Mouse (Mus musculus): ENCODE measurements around the gene Schip1. TPM values are rescaled to one million over a fixed set of nuclear protein-coding genes. Genes with fewer than 3 reads are reported as not detected.

Gene Schip1
- polyA plus RNA-seq, 1 experiment from 2014 or later = 60.3 TPM

GRCm38 (mm10) chr3:68666377-68666776 lies 601.8 kb downstream of the Schip1 start:
- H3K4me2 ChIP-seq (ENCODE audit: low read depth, low read length) = no peak overlapping the region
- no peak overlapping the region for H3K9ac ChIP-seq (ENCODE audit: low read length)
- ATAC-seq (replicated peaks; ENCODE audit: extremely low read depth, insufficient read depth, low FRiP score) = no peak
- no peaks in the 10 kb centered on the region for H3K9me3 ChIP-seq (replicated peaks; ENCODE audit: control insufficient read depth, low read length)
- no peak overlapping the region for H3K4me3 ChIP-seq (ENCODE audit: low read length)
- no peaks in the 10 kb centered on the region for H3K4me1 ChIP-seq (ENCODE audit: control insufficient read depth, insufficient read depth, low read length)
- H3K36me3 ChIP-seq (ENCODE audit: control insufficient read depth, insufficient read depth) = no peaks in the 10 kb centered on the region
- H3K27me3 ChIP-seq (ENCODE audit: control insufficient read depth, insufficient read depth, low read length) = no peaks in the 10 kb centered on the region
- WGBS = 90% methylated on average over 7 of the region's 7 CpGs
- H3K27ac ChIP-seq (ENCODE audit: low read length) = no peak overlapping the region

GRCm38 (mm10) chr3:68667852-68668251 lies 603.2 kb downstream of the Schip1 start:
- no peaks in the 10 kb centered on the region for H3K4me1 ChIP-seq (ENCODE audit: control insufficient read depth, insufficient read depth, low read length)
- H3K9me3 ChIP-seq (replicated peaks; ENCODE audit: control insufficient read depth, low read length) = no peaks in the 10 kb centered on the region
- no peaks in the 10 kb centered on the region for H3K36me3 ChIP-seq (ENCODE audit: control insufficient read depth, insufficient read depth)
- WGBS = 95% methylated on average over 1 of the region's 1 CpGs
- H3K9ac ChIP-seq (ENCODE audit: low read length) = no peak overlapping the region
- no peak for ATAC-seq (replicated peaks; ENCODE audit: extremely low read depth, insufficient read depth, low FRiP score)
- no peaks in the 10 kb centered on the region for H3K27me3 ChIP-seq (ENCODE audit: control insufficient read depth, insufficient read depth, low read length)
- no peak overlapping the region for H3K27ac ChIP-seq (ENCODE audit: low read length)
- H3K4me3 ChIP-seq (ENCODE audit: low read length) = no peak overlapping the region
- no peak overlapping the region for H3K4me2 ChIP-seq (ENCODE audit: low read depth, low read length)

DNA sequence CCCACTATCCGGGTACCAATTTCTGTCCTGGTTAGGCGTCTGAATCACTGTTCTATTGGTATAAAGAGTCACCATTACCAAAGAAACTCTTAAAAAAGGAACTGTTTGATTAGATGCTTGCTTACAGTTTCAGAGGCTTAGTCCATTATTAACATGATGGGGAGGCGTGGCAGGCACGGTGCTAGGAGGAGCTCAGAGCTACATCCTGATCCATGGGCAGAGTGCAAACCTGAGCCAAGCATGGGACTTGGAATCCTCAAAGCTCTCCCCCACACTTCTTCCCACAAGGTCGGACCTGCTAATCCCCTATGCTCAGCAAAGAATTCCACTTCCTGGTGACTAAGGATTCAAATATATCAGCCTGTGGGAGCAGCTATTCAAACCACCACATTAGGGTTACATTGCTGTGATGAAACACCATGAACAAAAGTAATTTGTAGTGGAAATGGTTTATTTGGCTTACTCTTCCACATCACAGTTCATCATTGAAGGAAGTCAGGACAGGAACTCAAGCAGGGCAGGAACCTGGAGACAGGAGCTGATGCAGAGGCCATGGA lies 604.9 kb downstream of the Schip1 start:
- Histone ChIP-seq H3K4me2 (ENCODE audit: low read depth, low read length) (no peak overlapping the region), H3K27ac (ENCODE audit: low read length) (no peak overlapping the region), H3K4me3 (ENCODE audit: low read length) (no peak overlapping the region), H3K36me3 (ENCODE audit: control insufficient read depth, insufficient read depth) (no peaks in the 10 kb centered on the region), H3K27me3 (ENCODE audit: control insufficient read depth, insufficient read depth, low read length) (no peaks in the 10 kb centered on the region), H3K9me3 (replicated peaks; ENCODE audit: control insufficient read depth, low read length) (no peaks in the 10 kb centered on the region), H3K9ac (ENCODE audit: low read length) (no peak overlapping the region), H3K4me1 (ENCODE audit: control insufficient read depth, insufficient read depth, low read length) (no peaks in the 10 kb centered on the region)
- ATAC-seq (replicated peaks; ENCODE audit: extremely low read depth, insufficient read depth, low FRiP score) = no peak
- WGBS = 71% methylated on average over 5 of the region's 5 CpGs

DNA sequence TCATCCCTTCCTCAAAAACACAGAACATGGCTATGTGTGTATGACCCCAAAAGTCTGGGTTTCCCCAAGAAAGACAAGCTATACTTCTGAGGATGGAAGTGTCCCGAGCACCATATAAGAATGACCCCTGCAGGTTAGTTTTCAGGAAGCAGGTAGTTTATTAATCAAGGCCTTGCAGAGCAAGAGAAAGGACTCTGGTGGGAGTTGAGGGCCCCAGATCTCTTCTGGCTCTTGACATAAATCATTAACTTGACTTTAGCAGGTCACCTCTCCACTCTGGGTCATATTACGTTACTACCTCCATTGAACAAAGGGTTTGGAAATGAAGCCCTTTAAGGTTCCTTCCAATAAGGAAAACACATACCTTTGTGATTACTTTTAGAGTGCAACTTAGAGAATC lies 610.1 kb downstream of the Schip1 start:
- Histone ChIP-seq H3K4me2 (ENCODE audit: low read depth, low read length) (no peak overlapping the region), H3K4me1 (ENCODE audit: control insufficient read depth, insufficient read depth, low read length) (0 out of 2 replicates have a peak, but pooled peaks cover 3% of the 10 kb centered on the region), H3K9me3 (replicated peaks; ENCODE audit: control insufficient read depth, low read length) (no peaks in the 10 kb centered on the region), H3K9ac (ENCODE audit: low read length) (no peak overlapping the region), H3K4me3 (ENCODE audit: low read length) (no peak overlapping the region), H3K27ac (ENCODE audit: low read length) (no peak overlapping the region), H3K27me3 (ENCODE audit: control insufficient read depth, insufficient read depth, low read length) (no peaks in the 10 kb centered on the region), H3K36me3 (ENCODE audit: control insufficient read depth, insufficient read depth) (no peaks in the 10 kb centered on the region)
- no peak for ATAC-seq (replicated peaks; ENCODE audit: extremely low read depth, insufficient read depth, low FRiP score)
- WGBS = 78% methylated on average over 2 of the region's 2 CpGs

GRCm38 (mm10) chr3:68675216-68675835 lies 610.7 kb downstream of the Schip1 start:
- H3K9ac ChIP-seq (ENCODE audit: low read length) = no peak overlapping the region
- no peak overlapping the region for H3K4me2 ChIP-seq (ENCODE audit: low read depth, low read length)
- H3K36me3 ChIP-seq (ENCODE audit: control insufficient read depth, insufficient read depth) = no peaks in the 10 kb centered on the region
- H3K4me1 ChIP-seq (ENCODE audit: control insufficient read depth, insufficient read depth, low read length) = 0 out of 2 replicates have a peak, but pooled peaks cover 3% of the 10 kb centered on the region
- no peaks in the 10 kb centered on the region for H3K9me3 ChIP-seq (replicated peaks; ENCODE audit: control insufficient read depth, low read length)
- no peaks in the 10 kb centered on the region for H3K27me3 ChIP-seq (ENCODE audit: control insufficient read depth, insufficient read depth, low read length)
- no peak for ATAC-seq (replicated peaks; ENCODE audit: extremely low read depth, insufficient read depth, low FRiP score)
- 74% methylated on average over 12 of the region's 12 CpGs for WGBS
- H3K27ac ChIP-seq (ENCODE audit: low read length) = no peak overlapping the region
- no peak overlapping the region for H3K4me3 ChIP-seq (ENCODE audit: low read length)

Other genes with a start within 250 kb of the Schip1 start
- gene Iqcj, start 172.6 kb upstream of the Schip1 start, polyA plus RNA-seq (2015; fragmentation: Nextera tagmentation; extraction: Ambion mirVana) = not detected in 2 replicates
- gene Iqschfp, start 172.6 kb upstream of the Schip1 start, polyA plus RNA-seq (2015; fragmentation: Nextera tagmentation; extraction: Ambion mirVana) = not detected in 2 replicates